Mouse (Mus musculus): ENCODE data around the gene Gpr35.

GRCm38 (mm10) chr1:92947966-92948365, 2.7 kb upstream of the Gpr35 start:
- TF ChIP-seq CTCF (conservative IDR thresholded peaks at IDR 0.05; ENCODE audit: insufficient read depth, insufficient read length, low read depth, low read length) (no peak), POLR2A (IDR thresholded peaks at IDR 0.05; ENCODE audit: low read depth, low read length) (no peak)
